Mouse (Mus musculus): ENCODE data around the gene Mettl13.

GRCm38 (mm10) chr1:162548016-162548916 lies at the start of gene Mettl13:
- no peak for TF ChIP-seq EP300 (IDR thresholded peaks at IDR 0.05; ENCODE audit: low read depth)
- no peak for TF ChIP-seq CTCF (IDR thresholded peaks at IDR 0.05; ENCODE audit: low read depth)
